Mouse (Mus musculus): ENCODE data around the gene Tbc1d22a. TPM values are rescaled to one million over a fixed set of nuclear protein-coding genes. Genes with fewer than 3 reads are reported as not detected.

Tbc1d22a gene
- total and polyA plus RNA-seq, 3 experiments: 15.1 to 21.1 TPM; not detected in 1

DNA sequence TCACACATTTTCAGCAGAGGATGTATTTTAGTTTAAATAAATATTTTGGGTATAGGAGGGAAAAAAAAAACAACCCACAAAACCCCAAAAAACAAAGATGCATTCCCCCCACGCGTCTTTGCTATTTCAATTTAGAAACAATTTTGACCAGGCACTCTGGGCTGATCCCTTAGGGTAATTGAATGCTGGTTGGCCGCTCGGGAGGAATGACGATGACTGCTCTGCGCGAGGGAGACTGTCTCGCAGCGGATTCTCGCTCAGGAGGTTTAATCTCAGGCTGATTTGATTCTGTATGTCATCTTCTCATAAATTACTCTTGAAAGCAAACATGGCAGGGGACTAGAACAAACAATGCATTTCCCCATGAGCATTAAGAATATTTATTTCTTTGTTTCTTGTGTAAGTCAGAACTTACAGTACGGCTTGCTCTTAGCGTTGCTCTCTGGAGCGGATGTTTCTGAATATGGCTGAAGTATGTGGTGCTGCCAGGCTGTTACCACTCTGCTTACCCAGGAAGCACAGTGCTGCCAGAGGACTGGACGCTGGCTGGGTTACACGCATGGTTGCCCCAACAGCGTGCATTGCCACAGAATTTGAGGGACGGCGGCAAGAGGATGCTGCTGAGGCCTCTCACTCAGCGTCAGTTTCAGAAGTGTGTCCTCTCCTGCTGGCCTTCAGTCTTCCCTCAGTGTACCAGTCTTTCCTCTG, 106.7 kb downstream of the Tbc1d22a start:
- H3K4me3 ChIP-seq (ENCODE audit: control insufficient read depth in 1 of 2, insufficient read depth in 1 of 2, low read depth in 2 of 2, low read length in 2 of 2): no peak overlapping the region
- H3K4me1 ChIP-seq (ENCODE audit: control insufficient read depth in 1 of 2, insufficient read depth in 2 of 2, low read length in 2 of 2): no peaks in the 10 kb centered on the region
- no peaks in the 10 kb centered on the region for H3K36me3 ChIP-seq (ENCODE audit: control insufficient read depth in 1 of 2, insufficient read depth in 2 of 2, low read length in 2 of 2)
- no peak for DNase-seq (ENCODE audit: low read depth, low spot score)
- no peaks in the 10 kb centered on the region for H3K79me2 ChIP-seq (ENCODE audit: control insufficient read depth, insufficient read depth, low read length, poor library complexity)
- no peak for TF ChIP-seq ZKSCAN1 (IDR thresholded peaks at IDR 0.05; ENCODE audit: low read depth, low read length)
- TF ChIP-seq POLR2AphosphoS2 (IDR thresholded peaks at IDR 0.05; ENCODE audit: low read length): no peak
- TF ChIP-seq NELFE (IDR thresholded peaks at IDR 0.05; ENCODE audit: low read depth, low read length): no peak
- TF ChIP-seq TAL1 (IDR thresholded peaks at IDR 0.05; ENCODE audit: low read length): no peak
- no peak for TF ChIP-seq ZC3H11A (IDR thresholded peaks at IDR 0.05; ENCODE audit: low read depth, low read length)
- TF ChIP-seq POLR2AphosphoS5 (IDR thresholded peaks at IDR 0.05; ENCODE audit: borderline replicate concordance, low read depth, low read length): no peak
- TF ChIP-seq GABPA (IDR thresholded peaks at IDR 0.05; ENCODE audit: low read depth, low read length): no peak
- TF ChIP-seq MAX (IDR thresholded peaks at IDR 0.05; ENCODE audit: low read length): no peak
- TF ChIP-seq MYB (IDR thresholded peaks at IDR 0.05; ENCODE audit: low read depth, low read length): no peak
- no peak for TF ChIP-seq MYC (IDR thresholded peaks at IDR 0.05; ENCODE audit: low read depth, low read length)
- TF ChIP-seq USF1 (IDR thresholded peaks at IDR 0.05; ENCODE audit: low read depth, low read length): no peak
- TF ChIP-seq TCF12 (IDR thresholded peaks at IDR 0.05; ENCODE audit: low read depth, low read length): no peak
- TF ChIP-seq KAT2A (conservative IDR thresholded peaks at IDR 0.05; ENCODE audit: low read depth, low read length): no peak
- no peak for TF ChIP-seq SIN3A (IDR thresholded peaks at IDR 0.05; ENCODE audit: low read length)
- no peak for TF ChIP-seq NRF1 (IDR thresholded peaks at IDR 0.05; ENCODE audit: insufficient read depth, low read depth, low read length, poor library complexity, severe bottlenecking)
- TF ChIP-seq UBTF (IDR thresholded peaks at IDR 0.05; ENCODE audit: borderline replicate concordance, insufficient read depth, low read depth, low read length): no peak
- no peak for TF ChIP-seq CTCF (IDR thresholded peaks at IDR 0.05 in 2 of 3, conservative IDR thresholded peaks at IDR 0.05 in 1 of 3; ENCODE audit: control insufficient read depth in 1 of 3, insufficient read depth in 1 of 3, low read depth in 2 of 3, low read length in 3 of 3, poor library complexity in 1 of 3, severe bottlenecking in 1 of 3)
- TF ChIP-seq CHD1 (IDR thresholded peaks at IDR 0.05; ENCODE audit: low read depth, low read length): no peak
- TF ChIP-seq ETS1 (IDR thresholded peaks at IDR 0.05; ENCODE audit: low read depth, low read length): no peak
- H3K9ac ChIP-seq (ENCODE audit: control insufficient read depth, low read depth, low read length, poor library complexity, severe bottlenecking): no peak overlapping the region
- H3K27ac ChIP-seq (ENCODE audit: control insufficient read depth, low read depth, low read length): no peak overlapping the region
- H3K9me3 ChIP-seq (replicated peaks; ENCODE audit: insufficient read depth, low read length): no peaks in the 10 kb centered on the region
- H3K27me3 ChIP-seq (ENCODE audit: control insufficient read depth in 1 of 2, insufficient read depth in 2 of 2, low read length in 2 of 2): no peaks in the 10 kb centered on the region

DNA sequence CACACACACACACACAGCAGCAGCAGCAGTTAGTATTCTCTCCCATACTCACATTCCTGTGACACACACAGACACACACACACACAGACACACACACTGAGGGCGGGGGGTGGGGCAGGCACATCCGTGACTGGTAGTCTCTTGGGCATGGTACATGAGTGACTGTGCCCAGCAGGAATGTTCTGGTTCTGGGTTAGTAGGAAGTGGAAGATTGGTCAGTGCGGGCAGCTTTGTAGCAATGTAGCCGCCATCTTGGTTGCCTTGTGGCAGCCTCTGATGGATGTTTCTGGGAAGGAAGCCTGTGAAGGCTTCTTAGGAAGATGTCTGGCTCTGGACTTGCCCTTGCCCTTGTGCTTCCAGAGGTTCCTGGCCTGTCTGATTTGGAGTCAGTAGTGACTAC, 112.1 kb downstream of the Tbc1d22a start:
- no peak for DNase-seq (ENCODE audit: low read depth, low spot score)
- Histone ChIP-seq H3K4me1 (ENCODE audit: control insufficient read depth in 1 of 2, insufficient read depth in 2 of 2, low read length in 2 of 2) (no peaks in the 10 kb centered on the region), H3K9ac (ENCODE audit: control insufficient read depth, low read depth, low read length, poor library complexity, severe bottlenecking) (no peak overlapping the region), H3K9me3 (replicated peaks; ENCODE audit: insufficient read depth, low read length) (no peaks in the 10 kb centered on the region), H3K27me3 (ENCODE audit: control insufficient read depth in 1 of 2, insufficient read depth in 2 of 2, low read length in 2 of 2) (no peaks in the 10 kb centered on the region), H3K27ac (ENCODE audit: control insufficient read depth, low read depth, low read length) (no peak overlapping the region), H3K36me3 (ENCODE audit: control insufficient read depth in 1 of 2, insufficient read depth in 2 of 2, low read length in 2 of 2) (no peaks in the 10 kb centered on the region), H3K79me2 (ENCODE audit: control insufficient read depth, insufficient read depth, low read length, poor library complexity) (no peaks in the 10 kb centered on the region), H3K4me3 (ENCODE audit: control insufficient read depth in 1 of 2, insufficient read depth in 1 of 2, low read depth in 2 of 2, low read length in 2 of 2) (no peak overlapping the region)
- TF ChIP-seq ELF1 (IDR thresholded peaks at IDR 0.05; ENCODE audit: low read depth, low read length): no peak
- no peak for TF ChIP-seq GATA1 (IDR thresholded peaks at IDR 0.05; ENCODE audit: low read depth, low read length)
- TF ChIP-seq MAFK (IDR thresholded peaks at IDR 0.05; ENCODE audit: borderline replicate concordance, low read depth, low read length): no peak
- no peak for TF ChIP-seq E2F4 (IDR thresholded peaks at IDR 0.05; ENCODE audit: borderline replicate concordance, low read depth, low read length)
- no peak for TF ChIP-seq ZNF384 (IDR thresholded peaks at IDR 0.05; ENCODE audit: low read depth, low read length)
- TF ChIP-seq SMC3 (IDR thresholded peaks at IDR 0.05; ENCODE audit: low read depth, low read length): no peak
- TF ChIP-seq TAL1 (IDR thresholded peaks at IDR 0.05; ENCODE audit: low read length): no peak
- TF ChIP-seq UBTF (IDR thresholded peaks at IDR 0.05; ENCODE audit: borderline replicate concordance, insufficient read depth, low read depth, low read length): no peak
- TF ChIP-seq POLR2AphosphoS5 (IDR thresholded peaks at IDR 0.05; ENCODE audit: borderline replicate concordance, low read depth, low read length): no peak
- no peak for TF ChIP-seq SIN3A (IDR thresholded peaks at IDR 0.05; ENCODE audit: low read length)
- no peak for TF ChIP-seq MAZ (IDR thresholded peaks at IDR 0.05; ENCODE audit: low read depth, low read length)
- TF ChIP-seq RCOR1 (IDR thresholded peaks at IDR 0.05; ENCODE audit: low read depth, low read length): no peak
- no peak for TF ChIP-seq CTCF (IDR thresholded peaks at IDR 0.05 in 2 of 3, conservative IDR thresholded peaks at IDR 0.05 in 1 of 3; ENCODE audit: control insufficient read depth in 1 of 3, insufficient read depth in 1 of 3, low read depth in 2 of 3, low read length in 3 of 3, poor library complexity in 1 of 3, severe bottlenecking in 1 of 3)
- no peak for TF ChIP-seq MAX (IDR thresholded peaks at IDR 0.05; ENCODE audit: low read length)
- no peak for TF ChIP-seq MXI1 (IDR thresholded peaks at IDR 0.05; ENCODE audit: low read depth, low read length)
- TF ChIP-seq ZC3H11A (IDR thresholded peaks at IDR 0.05; ENCODE audit: low read depth, low read length): no peak
- no peak for TF ChIP-seq ETS1 (IDR thresholded peaks at IDR 0.05; ENCODE audit: low read depth, low read length)

Data from MEL (cell line).